Mouse (Mus musculus) forebrain, embryonic 11.5 days (tissue): Measurements from ENCODE around the gene Adcy2. TPM values are rescaled to one million over a fixed set of nuclear protein-coding genes. Genes with fewer than 3 reads are reported as not detected.

Experiments used
- ATAC-seq: fragments of 200-750 bp; cut with Nextera tagmentation; replicated peaks from 2 replicates; pipeline ENCODE4 v1.8.0; 2017; ENCODE audit warnings: moderate TSS enrichment; ENCODE audit not compliant: low FRiP score
- DNase-seq: peaks from one replicate; pipeline ENCODE4 v3.0.0-alpha.2; 2017; ENCODE audit warnings: low spot score
- H3K27ac ChIP-seq: fragments of 300-500 bp; sonication (generic); 2 replicates; pipeline ENCODE4 v1.5.1; 2014; ENCODE audit warnings: low read depth, low read length
- H3K27me3 ChIP-seq: fragments of 300-500 bp; sonication (generic); 2 replicates; pipeline ENCODE4 v1.6.1; 2014; ENCODE audit warnings: mild to moderate bottlenecking, low read length, mixed read lengths; ENCODE audit not compliant: control insufficient read depth, insufficient read depth
- H3K36me3 ChIP-seq: fragments of 300-500 bp; sonication (generic); 2 replicates; pipeline ENCODE4 v1.6.1; 2014; ENCODE audit warnings: mild to moderate bottlenecking, low read length, moderate library complexity, mixed read lengths; ENCODE audit not compliant: control insufficient read depth, insufficient read depth
- H3K4me1 ChIP-seq: fragments of 300-500 bp; sonication (generic); replicated peaks from 2 replicates; pipeline ENCODE4 v1.6.1; 2014; ENCODE audit warnings: low read length, mixed read lengths; ENCODE audit not compliant: control insufficient read depth, insufficient read depth
- H3K4me2 ChIP-seq: fragments of 300-500 bp; sonication (generic); 2 replicates; pipeline ENCODE4 v1.6.1; 2014; ENCODE audit warnings: low read depth, mild to moderate bottlenecking, low read length, moderate library complexity, mixed read lengths; ENCODE audit not compliant: severe bottlenecking
- H3K4me3 ChIP-seq: fragments of 300-500 bp; sonication (generic); 2 replicates; pipeline ENCODE4 v1.5.1; 2014; ENCODE audit warnings: low read depth, low read length
- H3K9ac ChIP-seq: fragments of 300-500 bp; sonication (generic); 2 replicates; pipeline ENCODE4 v1.6.1; 2014; ENCODE audit warnings: low read length
- H3K9me3 ChIP-seq: fragments of 300-500 bp; sonication (generic); 2 replicates; pipeline ENCODE4 v1.6.1; 2016; ENCODE audit warnings: low read length, mixed read lengths; ENCODE audit not compliant: control insufficient read depth
- WGBS: fragments of 180-500 bp; shearing (Covaris S2); extraction: QIAGEN DNeasy Blood & Tissue Kit; methylation state at CpG from one replicate; pipeline ENCODE4 v1.1.7; 2014; 5-methylcytosine and 5-hydroxymethylcytosine counted together
- polyA plus RNA-seq: library from polyadenylated mRNA; unstranded; fragments of >200 nt; fragmentation: Nextera tagmentation; extraction: Ambion mirVana; gene quantifications from 2 replicates; pipeline ENCODE4 v1.2.1, GENCODE M21; 2014

Adcy2 gene
- polyA plus RNA-seq, 1 experiment from 2014 or later, result 1.7 TPM

DNA sequence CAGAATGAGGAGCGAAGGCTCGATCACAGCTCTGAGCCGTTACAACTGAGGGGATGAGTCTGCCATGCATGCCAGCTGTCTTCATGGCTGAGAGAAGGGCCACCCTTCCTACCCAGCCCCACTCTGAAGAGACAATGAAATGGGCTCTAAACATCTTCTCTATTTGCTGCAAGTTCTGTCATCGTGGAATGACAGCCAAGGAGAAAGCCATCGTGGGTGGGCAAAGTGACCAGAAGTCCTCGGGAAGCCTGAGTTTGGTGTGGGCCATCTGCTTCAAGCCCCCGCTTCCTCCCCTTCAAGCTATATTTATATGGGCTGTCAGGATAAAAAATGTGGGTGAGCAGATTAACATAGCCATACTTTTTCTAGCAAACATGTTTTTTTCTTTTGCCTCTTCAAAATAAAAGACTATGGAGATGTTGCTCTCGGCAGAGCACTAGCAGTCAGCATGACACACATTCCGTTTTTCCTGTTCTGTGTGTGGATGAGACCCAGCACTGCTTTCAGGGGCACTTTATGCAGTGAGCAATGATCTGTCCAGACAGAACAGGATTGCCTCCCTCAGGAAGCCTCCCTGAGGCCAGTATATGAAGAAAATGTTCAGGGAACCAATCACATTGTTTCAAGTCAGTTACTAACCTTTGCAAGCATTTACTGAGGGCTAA is 109.3 kb downstream of the Adcy2 start:
- Histone ChIP-seq H3K27ac (no peak overlapping the region), H3K4me3 (no peak overlapping the region), H3K4me2 (no peak overlapping the region), H3K9me3 (no peaks in the 10 kb centered on the region), H3K36me3 (no peaks in the 10 kb centered on the region), H3K27me3 (no peaks in the 10 kb centered on the region), H3K9ac (no peak overlapping the region), H3K4me1 (no peaks in the 10 kb centered on the region)
- DNase-seq (no peak), ATAC-seq (no peak)
- 92% methylated on average over 9 of the region's 9 CpGs for WGBS

DNA sequence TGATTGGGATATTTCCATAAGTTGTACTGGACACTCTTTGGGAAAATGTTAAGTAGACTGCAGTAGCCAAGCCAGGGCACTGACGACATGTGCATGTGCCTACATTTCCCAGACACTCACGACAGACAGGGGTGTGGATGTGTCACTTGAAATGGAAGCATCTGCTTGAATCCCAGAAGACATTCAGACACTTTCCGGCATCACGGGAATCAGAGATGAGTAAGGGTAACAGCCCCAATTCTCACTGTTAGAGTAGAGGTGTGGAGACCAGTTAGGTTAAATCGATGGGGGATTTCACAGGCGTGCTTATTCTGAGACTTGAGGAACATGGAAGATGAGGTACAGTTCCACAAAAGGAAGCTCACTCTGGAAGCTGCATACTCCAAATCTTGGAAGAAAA is 130.6 kb downstream of the Adcy2 start:
- Histone ChIP-seq H3K27me3 (no peaks in the 10 kb centered on the region), H3K9ac (no peak overlapping the region), H3K4me3 (no peak overlapping the region), H3K36me3 (no peaks in the 10 kb centered on the region), H3K4me1 (no peaks in the 10 kb centered on the region), H3K27ac (no peak overlapping the region), H3K9me3 (no peaks in the 10 kb centered on the region), H3K4me2 (no peak overlapping the region)
- no peak for ATAC-seq
- no peak for DNase-seq
- 91% methylated on average over 6 of the region's 6 CpGs for WGBS

DNA sequence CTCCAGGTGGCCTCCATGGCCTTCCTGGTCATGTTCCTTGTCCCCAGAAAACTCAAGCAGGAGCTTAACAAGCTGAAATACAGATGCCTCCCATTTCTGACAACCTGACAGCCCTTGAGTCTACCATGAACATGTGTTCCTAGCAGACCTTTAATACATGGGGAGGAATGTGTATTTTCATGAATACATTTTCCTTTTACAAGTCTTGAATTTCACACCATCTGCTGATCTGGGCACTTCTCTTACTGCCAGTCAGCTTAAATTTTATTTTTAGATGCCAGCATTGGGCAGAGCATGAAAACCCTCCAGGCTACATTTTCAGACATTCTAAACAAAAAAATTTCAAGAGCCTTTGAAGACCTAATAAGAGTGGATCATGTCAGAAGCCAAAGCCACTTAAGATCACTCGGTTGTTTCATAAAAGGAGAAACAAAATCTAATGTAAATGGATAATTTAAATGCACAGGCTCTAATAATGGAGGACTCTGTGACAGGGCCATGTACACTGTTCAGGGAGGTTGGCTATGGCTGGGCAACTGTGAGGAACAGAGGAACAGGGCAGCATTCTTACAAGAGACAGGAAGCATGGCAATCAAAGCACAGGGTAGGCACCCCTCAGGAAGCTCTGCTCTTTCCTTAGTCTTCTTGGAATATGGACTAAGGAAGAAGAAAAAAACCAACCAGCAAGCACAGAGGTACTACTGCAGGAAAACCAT is 131.2 kb downstream of the Adcy2 start:
- DNase-seq (no peak), ATAC-seq (no peak)
- Histone ChIP-seq H3K4me1 (no peaks in the 10 kb centered on the region), H3K27me3 (no peaks in the 10 kb centered on the region), H3K4me2 (no peak overlapping the region), H3K9me3 (no peaks in the 10 kb centered on the region), H3K9ac (no peak overlapping the region), H3K36me3 (no peaks in the 10 kb centered on the region), H3K4me3 (no peak overlapping the region), H3K27ac (no peak overlapping the region)
- 77% methylated on average over 1 of the region's 1 CpGs for WGBS

DNA sequence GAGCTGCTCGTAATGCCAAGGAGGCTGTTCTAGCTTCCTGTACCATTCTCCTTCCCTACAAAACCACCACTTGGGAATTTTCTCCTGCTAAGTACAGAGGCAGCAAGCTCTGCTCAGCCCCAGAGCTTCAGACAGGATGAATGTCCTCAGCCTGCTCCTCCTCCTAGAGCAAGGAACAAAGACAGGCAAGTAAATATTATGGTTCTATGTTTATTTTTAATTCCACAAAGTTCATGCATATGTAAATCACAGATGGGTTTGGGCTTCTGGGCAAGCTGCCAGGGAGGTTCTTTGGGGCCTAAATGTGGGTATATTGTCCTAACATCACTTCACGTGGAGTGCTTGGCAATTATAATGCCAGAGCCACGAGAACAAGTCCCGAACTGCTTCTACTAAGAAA is 139.3 kb downstream of the Adcy2 start:
- Histone ChIP-seq H3K27me3 (no peaks in the 10 kb centered on the region), H3K4me3 (no peak overlapping the region), H3K36me3 (no peaks in the 10 kb centered on the region), H3K9me3 (no peaks in the 10 kb centered on the region), H3K27ac (no peak overlapping the region), H3K4me2 (no peak overlapping the region), H3K9ac (no peak overlapping the region), H3K4me1 (no peaks in the 10 kb centered on the region)
- WGBS, result 73% methylated on average over 4 of the region's 4 CpGs
- no peak for DNase-seq
- no peak for ATAC-seq

DNA sequence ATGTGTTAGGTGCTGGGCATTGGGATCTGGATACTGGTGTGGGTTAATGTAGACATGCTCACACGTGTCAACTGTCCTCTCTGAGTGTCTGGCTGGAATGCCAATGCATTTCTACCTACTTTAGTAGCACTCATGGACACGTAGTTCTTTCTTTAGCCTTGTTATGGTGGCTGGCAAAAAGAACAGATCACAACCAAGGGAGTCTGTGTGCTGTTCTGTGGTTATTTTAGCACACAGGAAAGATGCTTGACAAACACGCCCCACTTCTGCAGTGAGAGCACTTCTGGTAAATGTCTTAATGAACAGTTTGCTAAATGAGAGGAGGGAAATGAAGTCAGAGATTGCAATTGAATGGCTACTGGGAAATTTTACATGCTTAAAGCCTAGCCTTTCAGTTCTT is 151.1 kb downstream of the Adcy2 start:
- no peak overlapping the region for H3K4me2 ChIP-seq
- no peaks in the 10 kb centered on the region for H3K9me3 ChIP-seq
- no peak overlapping the region for H3K4me3 ChIP-seq
- H3K27me3 ChIP-seq, result no peaks in the 10 kb centered on the region
- ATAC-seq, result no peak
- DNase-seq, result no peak
- no peak overlapping the region for H3K27ac ChIP-seq
- no peaks in the 10 kb centered on the region for H3K4me1 ChIP-seq
- H3K9ac ChIP-seq, result no peak overlapping the region
- WGBS, result 76% methylated on average over 3 of the region's 3 CpGs
- H3K36me3 ChIP-seq, result no peaks in the 10 kb centered on the region

DNA sequence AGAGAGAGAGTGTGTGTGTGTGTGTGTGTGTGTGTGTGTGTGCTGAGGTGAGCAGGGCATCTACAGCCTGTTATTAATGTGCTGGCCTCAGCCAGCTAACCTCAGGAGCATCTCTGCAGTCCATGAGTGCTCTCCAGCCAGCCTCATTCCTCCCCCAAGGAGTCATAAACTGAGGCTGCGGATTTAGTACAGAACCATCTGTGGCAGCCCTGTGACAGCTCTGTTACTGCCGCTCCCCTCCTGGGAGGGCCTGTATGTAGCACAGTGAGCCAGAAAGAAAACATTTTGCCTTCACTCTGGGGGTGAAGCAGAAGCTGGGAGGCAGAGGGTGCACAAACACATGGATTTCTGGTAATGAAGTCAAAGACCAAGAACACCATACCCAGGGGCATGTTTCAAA is 159.8 kb downstream of the Adcy2 start:
- Histone ChIP-seq H3K9ac (no peak overlapping the region), H3K4me1 (no peaks in the 10 kb centered on the region), H3K4me3 (no peak overlapping the region), H3K36me3 (no peaks in the 10 kb centered on the region), H3K9me3 (no peaks in the 10 kb centered on the region), H3K4me2 (no peak overlapping the region), H3K27ac (no peak overlapping the region), H3K27me3 (no peaks in the 10 kb centered on the region)
- WGBS, result 63% methylated on average over 2 of the region's 2 CpGs
- DNase-seq, result no peak
- ATAC-seq, result no peak

DNA sequence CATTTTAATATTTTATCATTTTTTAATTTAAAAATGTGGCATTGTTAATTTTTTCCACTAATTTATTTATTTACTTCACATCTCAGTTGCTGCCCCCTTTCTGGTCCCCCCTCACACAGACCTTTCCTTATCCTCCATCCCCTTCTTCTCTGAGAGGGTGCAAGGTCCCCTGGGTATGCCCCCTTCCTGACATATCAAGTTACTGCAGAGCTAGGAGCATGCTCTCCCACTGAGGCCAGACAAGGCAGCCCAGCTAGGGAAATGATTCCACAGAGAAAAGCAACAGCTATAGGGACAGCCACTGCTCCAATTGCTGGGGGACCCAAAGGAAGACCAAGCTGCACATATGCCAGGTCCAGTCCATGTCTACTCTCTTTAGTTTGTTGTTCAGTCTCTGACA is 163.2 kb downstream of the Adcy2 start:
- Histone ChIP-seq H3K27ac (no peak overlapping the region), H3K4me1 (no peaks in the 10 kb centered on the region)
- no peak for ATAC-seq

DNA sequence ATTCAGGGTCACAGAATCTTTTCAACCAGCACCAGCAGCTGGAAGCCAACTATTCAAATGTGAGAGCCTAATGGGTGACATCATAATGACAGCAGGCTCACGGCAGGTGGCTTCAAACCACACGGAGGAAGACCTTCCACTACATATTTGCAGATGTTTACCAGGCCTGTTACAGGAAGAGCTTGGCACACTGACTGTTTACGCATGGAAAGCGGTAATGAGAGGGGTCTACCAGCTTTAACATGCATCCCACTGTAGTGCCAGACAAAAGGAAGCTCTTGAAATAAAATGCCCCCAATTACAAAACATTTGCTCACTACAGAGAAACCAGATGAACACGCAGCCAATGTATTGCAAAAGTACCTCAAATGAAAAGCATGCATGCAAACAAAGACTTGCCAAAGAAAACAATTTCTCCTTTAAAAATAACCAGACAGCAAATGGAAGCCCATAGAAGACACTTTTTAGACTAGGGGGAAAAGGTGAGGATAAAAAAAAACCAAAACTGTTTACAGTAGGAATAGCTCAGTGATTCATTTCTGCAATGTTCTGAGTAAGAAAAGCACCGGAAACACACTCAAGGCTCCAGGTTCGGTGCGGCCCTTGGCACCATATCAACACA is 163.8 kb downstream of the Adcy2 start:
- 77% methylated on average over 8 of the region's 8 CpGs for WGBS
- Histone ChIP-seq H3K36me3 (no peaks in the 10 kb centered on the region), H3K4me2 (no peak overlapping the region), H3K27ac (no peak overlapping the region), H3K4me1 (no peaks in the 10 kb centered on the region), H3K4me3 (no peak overlapping the region), H3K27me3 (no peaks in the 10 kb centered on the region), H3K9me3 (no peaks in the 10 kb centered on the region), H3K9ac (no peak overlapping the region)
- no peak for DNase-seq
- no peak for ATAC-seq

More for the DNA sequence above, 163.2 kb downstream of the Adcy2 start:
- H3K36me3 ChIP-seq, result no peaks in the 10 kb centered on the region
- H3K27me3 ChIP-seq, result no peaks in the 10 kb centered on the region
- no peak for DNase-seq
- no peaks in the 10 kb centered on the region for H3K9me3 ChIP-seq
- no peak overlapping the region for H3K4me3 ChIP-seq
- no peak overlapping the region for H3K4me2 ChIP-seq
- H3K9ac ChIP-seq, result no peak overlapping the region
